Mouse (Mus musculus) hindbrain, embryonic 11.5 days (tissue): ENCODE measurements around the gene Pgpep1l. TPM values are rescaled to one million over a fixed set of nuclear protein-coding genes. Genes with fewer than 3 reads are reported as not detected.
"Not testable (repeated sequence)": the region's sequence is repeated elsewhere in the genome, so short reads cannot be mapped to it uniquely, and the experiment has no call there.

Experiments
- ATAC-seq: fragments of 200-750 bp; cut with Nextera tagmentation; 2 replicates; pipeline ENCODE4 v1.8.0; 2017; ENCODE audit warnings: mild to moderate bottlenecking, moderate TSS enrichment, moderate library complexity; ENCODE audit not compliant: low FRiP score
- DNase-seq: peaks from one replicate; pipeline ENCODE4 v3.0.0-alpha.2; 2015; ENCODE audit warnings: low spot score
- H3K27ac ChIP-seq: fragments of 300-500 bp; sonication (generic); 2 replicates; pipeline ENCODE4 v1.5.1; 2014; ENCODE audit warnings: mild to moderate bottlenecking, low read depth, low read length
- H3K27me3 ChIP-seq: fragments of 300-500 bp; sonication (generic); 2 replicates; pipeline ENCODE4 v1.6.1; 2014; ENCODE audit warnings: mild to moderate bottlenecking, low read length, moderate library complexity, mixed read lengths; ENCODE audit not compliant: control insufficient read depth, insufficient read depth
- H3K36me3 ChIP-seq: fragments of 300-500 bp; sonication (generic); 2 replicates; pipeline ENCODE4 v1.6.1; 2014; ENCODE audit warnings: mild to moderate bottlenecking, low read length, moderate library complexity, mixed read lengths; ENCODE audit not compliant: control insufficient read depth, insufficient read depth
- H3K4me1 ChIP-seq: fragments of 300-500 bp; sonication (generic); replicated peaks from 2 replicates; pipeline ENCODE4 v1.6.1; 2014; ENCODE audit warnings: low read length, mixed read lengths; ENCODE audit not compliant: control insufficient read depth, insufficient read depth
- H3K4me2 ChIP-seq: fragments of 300-500 bp; sonication (generic); replicated peaks from 2 replicates; pipeline ENCODE4 v1.6.1; 2014; ENCODE audit warnings: mild to moderate bottlenecking, low read depth, low read length
- H3K4me3 ChIP-seq: fragments of 300-500 bp; sonication (generic); 2 replicates; pipeline ENCODE4 v1.5.1; 2014; ENCODE audit warnings: low read depth, low read length
- H3K9ac ChIP-seq: fragments of 300-500 bp; sonication (generic); 2 replicates; pipeline ENCODE4 v1.6.1; 2014; ENCODE audit warnings: low read depth, low read length
- H3K9me3 ChIP-seq: fragments of 300-500 bp; sonication (generic); 2 replicates; pipeline ENCODE4 v1.6.1; 2016; ENCODE audit warnings: low read length; ENCODE audit not compliant: control insufficient read depth
- WGBS: fragments of 180-500 bp; shearing (Covaris S2); extraction: QIAGEN DNeasy Blood & Tissue Kit; methylation state at CpG from one replicate; pipeline ENCODE4 v1.1.7; 2014; 5-methylcytosine and 5-hydroxymethylcytosine counted together
- polyA plus RNA-seq: library from polyadenylated mRNA; unstranded; fragments of >200 nt; fragmentation: Nextera tagmentation; extraction: Ambion mirVana; gene quantifications from 2 replicates; pipeline ENCODE4 v1.2.1, GENCODE M21; 2014

Gene Pgpep1l
- polyA plus RNA-seq, 1 experiment from 2014 or later: not detected

DNA sequence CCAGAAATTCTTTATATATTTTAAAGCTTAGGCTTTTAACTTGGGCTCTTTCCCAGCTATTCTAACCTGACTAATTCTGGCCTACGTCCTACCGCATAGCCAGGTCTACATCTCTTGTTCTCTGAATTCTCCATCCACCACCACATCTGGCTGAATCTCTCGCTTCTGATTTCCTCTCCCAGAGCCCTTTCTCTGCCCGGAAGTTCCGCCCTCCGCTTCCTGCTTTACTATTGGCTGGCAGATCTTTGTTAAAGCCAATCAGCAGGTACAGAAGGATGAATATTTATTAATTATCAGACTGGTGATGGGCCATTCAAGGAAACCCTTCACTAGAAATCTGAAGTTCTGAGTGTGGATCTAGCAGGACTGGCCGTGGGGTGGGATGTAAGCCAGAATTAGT lies 37.1 kb upstream of the Pgpep1l start:
- Histone ChIP-seq H3K9me3 (no peaks in the 10 kb centered on the region), H3K4me1 (no peaks in the 10 kb centered on the region), H3K9ac (no peak overlapping the region), H3K4me2 (no peak overlapping the region), H3K27me3 (no peaks in the 10 kb centered on the region), H3K27ac (no peak overlapping the region), H3K4me3 (no peak overlapping the region), H3K36me3 (no peaks in the 10 kb centered on the region)
- ATAC-seq (no peak), DNase-seq (peak; percentile 10)
- WGBS: 84% methylated on average over 7 of the region's 7 CpGs

GRCm38 (mm10) chr7:68298381-68299076 lies 34.5 kb upstream of the Pgpep1l start:
- H3K9ac ChIP-seq: no peak overlapping the region
- WGBS: 88% methylated on average over 13 of the region's 13 CpGs
- no peak for ATAC-seq
- H3K27ac ChIP-seq: no peak overlapping the region
- no peaks in the 10 kb centered on the region for H3K36me3 ChIP-seq
- no peak overlapping the region for H3K4me3 ChIP-seq
- H3K4me2 ChIP-seq: no peak overlapping the region
- H3K9me3 ChIP-seq: no peaks in the 10 kb centered on the region
- H3K27me3 ChIP-seq: no peaks in the 10 kb centered on the region
- DNase-seq: no peak
- no peaks in the 10 kb centered on the region for H3K4me1 ChIP-seq

DNA sequence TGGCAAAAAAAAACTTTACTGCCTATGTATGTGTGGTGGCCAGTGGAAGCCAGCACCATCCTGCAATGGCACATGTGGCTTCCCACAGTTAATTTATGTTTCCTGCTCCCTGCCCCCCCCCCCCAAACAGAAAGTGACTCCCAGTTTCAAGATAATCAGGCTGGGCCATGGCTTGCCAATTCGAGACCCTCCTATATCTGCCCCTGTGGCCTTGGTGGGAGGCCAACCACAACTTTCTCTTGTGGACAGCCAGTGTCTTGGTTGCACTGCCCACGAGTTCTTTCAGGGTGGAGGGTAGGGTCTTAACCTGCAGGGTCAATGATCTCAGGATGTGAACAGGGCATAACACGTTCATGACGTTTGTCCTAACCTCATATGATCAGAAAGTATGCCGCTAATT lies 32.5 kb upstream of the Pgpep1l start:
- Histone ChIP-seq H3K9me3 (no peaks in the 10 kb centered on the region), H3K4me2 (no peak overlapping the region), H3K27ac (no peak overlapping the region), H3K4me1 (no peaks in the 10 kb centered on the region), H3K27me3 (no peaks in the 10 kb centered on the region), H3K9ac (no peak overlapping the region), H3K4me3 (no peak overlapping the region), H3K36me3 (no peaks in the 10 kb centered on the region)
- WGBS: 92% methylated on average over 5 of the region's 5 CpGs
- DNase-seq (no peak), ATAC-seq (no peak)

- Histone ChIP-seq H3K9me3 (no peaks in the 10 kb centered on the region), H3K4me3 (no peak overlapping the region), H3K27me3 (no peaks in the 10 kb centered on the region), H3K4me1 (no peaks in the 10 kb centered on the region), H3K9ac (no peak overlapping the region), H3K36me3 (no peaks in the 10 kb centered on the region), H3K4me2 (no peak overlapping the region), H3K27ac (no peak overlapping the region)
- ATAC-seq (no peak), DNase-seq (no peak)
- WGBS: 69% methylated on average over 16 of the region's 16 CpGs
Observed at GRCm38 (mm10) chr7:68293997-68294789, 30.2 kb upstream of the Pgpep1l start.

DNA sequence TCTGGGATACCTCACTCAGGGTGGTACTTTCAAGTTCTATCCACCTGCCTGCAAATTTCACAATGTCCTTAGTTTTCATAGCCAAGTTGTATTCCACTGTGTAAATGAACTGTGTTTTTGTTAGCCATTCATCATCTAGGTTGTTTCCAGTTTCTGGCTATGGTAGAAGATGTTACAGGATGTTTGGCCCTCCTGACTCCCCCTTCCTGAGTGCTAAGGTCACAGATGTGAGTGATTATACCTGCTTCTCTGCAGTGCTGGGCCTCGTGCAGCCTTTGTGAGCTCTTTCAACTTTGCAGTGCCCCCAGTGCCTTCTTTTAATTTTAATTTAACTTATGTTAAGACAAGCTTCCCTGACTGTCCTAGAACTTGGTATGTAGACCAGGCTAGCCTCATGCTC lies 27.6 kb upstream of the Pgpep1l start:
- H3K27me3 ChIP-seq: no peaks in the 10 kb centered on the region
- H3K4me3 ChIP-seq: no peak overlapping the region
- H3K4me1 ChIP-seq: no peaks in the 10 kb centered on the region
- WGBS: 57% methylated on average over 1 of the region's 1 CpGs
- H3K36me3 ChIP-seq: no peaks in the 10 kb centered on the region
- no peak overlapping the region for H3K9ac ChIP-seq
- no peak for ATAC-seq
- no peak overlapping the region for H3K27ac ChIP-seq
- DNase-seq: no peak
- no peak overlapping the region for H3K4me2 ChIP-seq
- H3K9me3 ChIP-seq: no peaks in the 10 kb centered on the region

- no peak for DNase-seq
- Histone ChIP-seq H3K27ac (no peak overlapping the region), H3K9me3 (no peaks in the 10 kb centered on the region), H3K4me3 (no peak overlapping the region), H3K9ac (no peak overlapping the region), H3K36me3 (no peaks in the 10 kb centered on the region), H3K4me2 (no peak overlapping the region), H3K27me3 (no peaks in the 10 kb centered on the region), H3K4me1 (no peaks in the 10 kb centered on the region)
- 91% methylated on average over 8 of the region's 8 CpGs for WGBS
- ATAC-seq: no peak
Observed at GRCm38 (mm10) chr7:68289081-68289480, 25.0 kb upstream of the Pgpep1l start.

DNA sequence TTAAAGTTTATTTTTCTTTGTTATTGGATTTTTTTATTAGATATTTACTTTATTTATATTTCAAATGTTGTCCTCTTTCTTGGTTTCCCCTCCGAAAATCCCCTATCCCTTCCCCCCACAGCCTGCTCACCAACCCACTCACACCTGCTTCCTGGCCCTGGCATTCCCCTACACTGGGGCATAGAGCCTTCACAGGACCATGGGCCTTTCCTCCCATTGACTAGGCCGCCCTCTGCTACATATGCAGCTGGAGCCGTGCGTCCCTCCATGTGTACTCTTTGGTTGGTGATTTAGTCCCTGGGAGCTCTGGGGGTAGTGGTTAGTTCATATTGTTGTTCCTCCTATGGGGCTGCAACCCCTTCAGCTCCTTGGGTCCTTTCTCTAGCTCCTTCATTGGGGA lies 24.0 kb upstream of the Pgpep1l start:
- not testable (repeated sequence) for H3K4me2 ChIP-seq, H3K9me3 ChIP-seq, H3K4me1 ChIP-seq, H3K9ac ChIP-seq, H3K4me3 ChIP-seq, ATAC-seq, DNase-seq, H3K27ac ChIP-seq, H3K27me3 ChIP-seq, H3K36me3 ChIP-seq
- WGBS: 91% methylated on average over 4 of the region's 4 CpGs

- no peak overlapping the region for H3K4me3 ChIP-seq
- H3K36me3 ChIP-seq: no peaks in the 10 kb centered on the region
- WGBS: 80% methylated on average over 2 of the region's 2 CpGs
- ATAC-seq: no peak
- no peak overlapping the region for H3K4me2 ChIP-seq
- H3K4me1 ChIP-seq: no peaks in the 10 kb centered on the region
- no peak overlapping the region for H3K9ac ChIP-seq
- no peaks in the 10 kb centered on the region for H3K27me3 ChIP-seq
- no peak overlapping the region for H3K27ac ChIP-seq
- DNase-seq: no peak
- H3K9me3 ChIP-seq: no peaks in the 10 kb centered on the region
Observed at GRCm38 (mm10) chr7:68287582-68287981, 23.5 kb upstream of the Pgpep1l start.
